Mouse (Mus musculus) NIH3T3 (cell line): ENCODE data around the gene Scimp.
"Not testable (repeated sequence)": the region's sequence is repeated elsewhere in the genome, so short reads cannot be mapped to it uniquely, and the experiment has no call there.

Experiments
- DNase-seq: peaks from one replicate; pipeline ENCODE4 v3.0.0-alpha.2; 2012; ENCODE audit warnings: low read depth

Scimp gene

GRCm38 (mm10) chr11:70765776-70766445 lies 46.5 kb downstream of the Scimp start:
- DNase-seq = peak; percentile 51

- peak; percentile 61 for DNase-seq
Observed at GRCm38 (mm10) chr11:70763936-70764808, 48.2 kb downstream of the Scimp start, which contains the start of gene Zfp3. Gene Zfp3, plus strand, starts transcription at chr11:70764209.

GRCm38 (mm10) chr11:70763582-70763935 lies 48.8 kb downstream of the Scimp start:
- no peak for DNase-seq

- no peak for DNase-seq
Observed at GRCm38 (mm10) chr11:70762641-70763040, 49.7 kb downstream of the Scimp start.

- DNase-seq = not testable (repeated sequence)
Observed at GRCm38 (mm10) chr11:70760446-70760845, 51.9 kb downstream of the Scimp start.

GRCm38 (mm10) chr11:70755645-70756044 lies 56.7 kb downstream of the Scimp start:
- peak; percentile 85 for DNase-seq

- DNase-seq = no peak
Observed at GRCm38 (mm10) chr11:70754958-70755357, 57.4 kb downstream of the Scimp start.

- DNase-seq = peak; percentile 20
Observed at GRCm38 (mm10) chr11:70754476-70754875, 57.9 kb downstream of the Scimp start.

- no peak for DNase-seq
Observed at GRCm38 (mm10) chr11:70753146-70753545, 59.2 kb downstream of the Scimp start.

- no peak for DNase-seq
Observed at GRCm38 (mm10) chr11:70752337-70753017, 59.9 kb downstream of the Scimp start.

GRCm38 (mm10) chr11:70747876-70748545 lies 64.4 kb downstream of the Scimp start:
- DNase-seq = peak; percentile 49

- no peak for DNase-seq
Observed at GRCm38 (mm10) chr11:70745636-70746035, 66.8 kb downstream of the Scimp start.

GRCm38 (mm10) chr11:70742581-70743459 lies 69.6 kb downstream of the Scimp start:
- no peak for DNase-seq

GRCm38 (mm10) chr11:70742117-70742516 lies 70.3 kb downstream of the Scimp start:
- no peak for DNase-seq

- DNase-seq = no peak
Observed at GRCm38 (mm10) chr11:70741603-70742002, 70.8 kb downstream of the Scimp start.
